Mouse (Mus musculus): ENCODE results near the gene Fto.

Fto gene

DNA sequence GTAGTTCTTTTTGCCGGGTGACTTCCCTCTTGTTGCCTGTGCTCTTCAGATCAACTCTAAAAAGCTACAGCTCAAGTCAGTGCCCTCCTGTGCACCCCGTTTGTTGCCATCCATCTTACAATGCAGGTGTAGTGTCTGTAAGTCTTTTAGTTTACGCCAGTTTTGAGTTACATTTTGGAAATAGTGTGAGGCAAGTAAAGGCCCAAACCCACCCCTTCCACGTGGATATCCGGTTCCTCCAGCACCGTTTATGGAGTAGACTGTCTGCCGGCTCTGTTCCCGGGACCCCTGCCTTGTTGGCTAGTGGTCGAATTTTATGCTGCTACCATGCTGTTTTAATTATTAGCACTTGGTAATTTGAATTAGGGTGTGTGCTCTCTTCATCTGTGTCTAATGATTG lies 46.2 kb downstream of the Fto start:
- DNase-seq: no peak

DNA sequence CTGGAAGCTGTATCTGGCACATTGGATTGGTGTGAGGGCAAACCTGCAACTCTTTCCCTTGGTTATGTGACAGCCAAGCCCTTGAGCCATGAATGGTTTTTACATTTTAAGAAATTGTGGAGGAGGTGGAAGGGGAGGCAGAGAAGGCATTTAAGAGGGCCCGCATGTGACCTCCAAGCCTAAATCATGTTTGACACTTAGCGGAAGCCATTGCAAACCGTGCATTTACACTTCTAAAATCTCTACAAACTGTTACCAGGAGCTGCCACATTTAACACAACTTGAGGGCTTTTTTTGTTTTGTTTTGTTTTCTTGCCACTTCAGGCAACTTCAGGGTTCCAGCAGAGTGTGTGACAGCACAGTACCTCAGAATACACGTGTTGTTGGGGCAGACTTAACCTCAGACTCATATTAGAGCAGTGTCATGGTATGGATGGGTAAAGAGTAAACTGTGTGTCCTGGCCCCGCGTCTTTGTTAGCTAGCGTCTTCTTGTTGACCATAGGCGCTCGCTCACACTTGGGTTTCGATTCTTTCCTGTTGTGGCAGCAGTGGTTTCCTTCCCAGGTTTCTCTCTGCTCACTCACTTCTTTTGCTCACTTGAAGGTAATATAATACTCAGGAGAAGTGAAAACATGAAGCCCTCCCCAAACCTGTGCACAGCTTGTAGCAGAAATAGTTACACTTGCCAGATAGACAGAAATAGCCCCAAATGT lies 47.5 kb downstream of the Fto start:
- no peak for DNase-seq

DNA sequence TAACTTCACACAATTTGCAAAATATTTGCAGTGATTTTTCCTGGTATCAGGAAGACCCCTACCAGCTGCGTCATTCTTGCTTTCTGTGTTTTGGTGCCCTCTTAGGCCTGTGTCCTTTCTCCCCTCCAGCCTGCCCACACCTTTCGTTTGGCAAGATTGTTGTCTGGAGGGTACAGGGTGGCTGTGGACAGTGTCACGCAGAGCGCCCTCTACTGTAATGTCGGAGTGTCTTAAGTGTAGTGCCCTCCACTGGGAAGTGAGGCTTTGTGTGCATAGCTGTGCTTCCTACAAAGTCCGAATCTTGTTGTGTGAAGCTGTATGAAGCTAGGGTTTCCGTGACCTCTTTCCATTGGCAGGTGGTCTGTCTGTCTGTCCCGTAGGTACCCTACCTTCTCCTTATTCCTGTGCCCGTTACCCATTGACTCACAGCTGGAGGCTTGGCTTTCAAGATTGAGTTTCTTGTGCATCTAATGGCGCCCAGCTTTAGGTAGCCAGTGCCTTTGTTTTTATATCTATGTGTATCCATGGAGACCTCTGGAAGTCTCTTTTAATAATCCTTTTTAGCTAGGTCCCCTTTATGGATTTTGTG lies 50.0 kb downstream of the Fto start:
- no peak for DNase-seq

DNA sequence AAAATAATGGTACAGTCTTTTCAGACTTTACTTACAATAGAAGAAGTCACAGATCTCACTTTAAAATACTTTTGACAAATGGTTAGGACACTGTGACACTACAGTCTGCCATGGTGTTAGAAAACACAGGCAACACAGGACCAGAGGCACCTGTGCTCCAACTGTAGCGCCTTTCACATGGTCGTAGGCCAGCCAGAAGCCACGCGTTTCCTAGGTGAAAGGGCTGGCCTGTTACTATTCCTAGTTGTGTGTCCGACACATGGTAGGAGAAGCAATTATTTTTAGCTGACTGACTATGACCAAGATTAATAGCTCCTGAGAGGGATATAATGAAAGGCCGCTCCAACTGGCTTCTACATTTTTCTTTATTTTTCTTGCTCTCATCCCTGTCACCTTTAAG lies 50.9 kb downstream of the Fto start:
- no peak for DNase-seq

DNA sequence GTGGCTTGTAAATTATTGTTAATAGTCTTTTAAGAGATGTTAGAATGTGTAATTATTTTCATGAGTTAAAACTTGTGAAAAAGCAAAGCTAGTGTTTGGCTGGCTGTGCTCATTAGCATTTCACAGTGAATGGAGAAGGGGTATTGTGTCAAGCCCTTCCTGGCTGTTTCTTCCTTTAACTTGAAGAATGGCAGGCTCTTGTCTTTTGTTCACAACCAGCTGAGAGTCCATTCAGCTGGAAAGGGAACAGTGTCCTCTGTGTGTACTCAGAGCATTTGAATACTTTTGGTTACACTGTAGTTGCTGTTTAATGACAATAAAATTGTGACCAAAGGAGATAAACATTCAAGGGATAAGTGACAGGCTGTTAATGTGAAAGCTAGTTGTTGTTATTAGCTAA lies 52.5 kb downstream of the Fto start:
- no peak for DNase-seq

DNA sequence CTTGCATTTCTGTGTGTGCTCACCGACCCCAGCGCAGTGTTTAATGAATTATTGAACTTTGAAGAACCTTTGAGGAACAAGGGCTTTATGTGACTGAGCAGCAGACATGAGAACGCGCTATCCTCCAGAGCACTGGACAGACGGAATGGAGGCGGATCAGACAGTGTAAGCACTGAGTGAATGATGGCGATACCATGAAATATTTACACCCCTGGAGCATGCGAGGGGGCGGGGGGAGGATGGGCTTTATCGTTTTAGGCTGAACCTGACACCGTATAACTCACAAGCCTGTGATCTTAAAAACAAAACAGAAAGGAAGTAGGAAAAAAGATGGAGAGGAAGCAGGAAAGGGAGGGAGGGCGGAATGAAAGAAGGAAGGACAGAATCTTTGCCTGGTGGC lies 57.6 kb downstream of the Fto start:
- DNase-seq: no peak

DNA sequence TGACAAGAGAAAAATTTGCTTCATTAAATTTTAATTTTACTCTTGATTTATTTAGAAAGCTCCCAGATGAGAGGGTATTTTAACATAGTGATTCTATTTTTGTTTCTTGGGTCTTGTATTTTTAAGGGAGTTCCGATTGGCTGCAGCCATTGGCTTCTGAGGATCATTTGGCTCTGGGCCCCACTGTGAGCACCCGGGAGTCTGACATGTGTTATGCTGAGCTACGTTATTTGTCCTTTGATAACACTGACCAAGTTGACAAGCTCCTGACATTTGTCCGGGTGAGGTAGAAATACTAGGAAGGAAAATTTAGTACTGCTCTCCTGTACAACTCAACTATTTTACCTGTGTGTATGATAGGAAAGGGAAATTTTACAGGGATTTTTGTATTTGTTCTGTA lies 58.7 kb downstream of the Fto start:
- DNase-seq: no peak

DNA sequence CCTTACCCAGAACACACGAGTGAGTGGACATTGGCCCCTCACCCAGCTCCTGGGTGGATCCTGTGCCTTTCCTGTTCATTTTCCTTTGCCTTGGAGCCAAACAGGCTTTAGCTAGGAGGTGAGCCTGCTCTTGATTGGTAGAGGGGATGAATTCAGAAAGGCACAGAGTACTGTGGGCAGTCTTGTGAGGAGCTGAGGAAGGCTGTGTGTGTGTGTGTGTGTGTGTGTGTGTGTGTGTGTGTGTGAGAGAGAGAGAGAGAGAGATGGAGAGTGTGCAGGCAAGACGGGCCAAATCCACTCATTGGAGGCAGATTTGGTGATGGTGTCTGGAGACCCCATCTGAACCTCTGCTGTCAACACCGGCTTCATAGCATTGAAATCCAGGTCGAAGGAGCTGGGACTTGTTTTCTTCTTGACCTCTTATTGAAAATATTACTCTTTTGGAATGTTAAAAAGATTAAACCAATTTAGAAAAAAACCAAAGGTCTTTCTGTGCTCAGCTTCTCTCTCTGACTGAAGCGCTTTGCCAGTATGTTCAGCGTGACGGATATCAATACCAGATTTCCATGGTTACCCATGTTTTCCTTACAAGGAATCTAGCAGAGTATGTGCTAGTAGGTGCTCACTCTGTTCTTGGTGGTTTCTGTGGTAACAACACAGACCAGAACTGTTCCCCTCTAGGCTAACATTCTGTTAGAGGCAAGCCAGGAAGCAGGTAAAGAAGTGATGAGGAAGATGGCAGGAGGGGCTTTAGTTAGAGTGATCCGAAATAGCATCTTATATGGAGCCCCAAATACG lies 59.7 kb downstream of the Fto start:
- DNase-seq: no peak

DNA sequence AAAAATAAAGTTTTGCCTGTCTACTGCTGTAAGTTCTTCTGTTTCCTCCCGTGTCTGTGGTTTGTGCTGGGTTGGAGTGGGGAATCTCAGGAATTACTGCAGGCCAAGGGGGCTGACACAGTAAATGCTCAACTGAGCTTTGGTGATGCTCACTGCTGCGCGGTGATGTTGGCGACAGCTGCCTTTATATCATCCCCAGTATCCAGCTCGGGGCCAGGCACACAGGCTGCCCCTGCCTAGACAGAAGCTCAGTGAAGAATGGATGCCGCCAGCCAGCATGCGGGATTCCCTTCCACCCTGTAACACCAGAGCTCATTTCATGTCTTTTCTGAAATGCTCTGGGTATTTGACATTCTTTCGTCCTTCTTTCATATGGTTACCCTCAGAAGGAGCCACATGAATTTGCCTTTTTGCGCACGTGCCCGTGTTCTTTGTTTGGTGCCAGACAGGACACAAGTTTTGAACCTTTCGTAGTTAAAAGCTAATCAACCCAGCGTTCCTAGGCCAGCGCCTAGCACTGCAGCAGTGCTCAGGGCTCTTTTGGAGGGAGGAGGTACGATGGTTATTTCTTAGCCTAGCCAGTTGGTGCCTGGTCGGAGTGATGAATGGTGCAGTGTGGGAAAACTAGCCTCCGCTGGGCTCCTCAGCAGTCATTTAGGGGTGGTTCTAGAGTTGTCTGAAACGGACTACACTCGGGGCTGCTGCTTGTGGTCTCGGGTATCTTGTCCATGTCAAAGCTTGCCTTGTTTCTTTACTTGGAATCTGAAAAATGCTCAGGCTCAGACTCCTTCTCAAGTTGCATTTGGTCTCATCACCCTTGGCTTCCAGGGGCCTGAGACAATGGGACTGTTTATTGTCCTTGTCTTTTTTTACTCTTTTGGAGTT lies 62.0 kb downstream of the Fto start:
- DNase-seq: no peak

DNA sequence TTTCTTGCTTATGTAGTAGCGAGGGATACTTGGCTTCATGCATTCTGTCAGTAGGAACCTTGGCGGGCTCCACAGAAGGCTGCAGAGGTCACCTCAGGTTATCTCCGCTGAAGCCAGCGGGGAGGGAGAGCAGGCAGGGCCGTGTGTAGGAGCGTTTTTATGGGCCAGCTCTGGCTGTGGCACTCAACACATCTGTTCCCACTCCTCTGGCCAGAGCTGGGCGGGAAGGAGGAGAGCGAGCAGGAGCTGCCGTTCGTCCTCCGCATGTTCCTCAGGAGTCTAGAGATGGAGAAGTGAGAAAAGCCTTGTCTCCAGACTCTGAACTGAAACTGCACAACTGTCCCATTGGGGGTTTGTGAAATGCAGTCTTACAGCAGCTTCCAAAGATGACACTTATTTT lies 63.5 kb downstream of the Fto start:
- peak; percentile 15 for DNase-seq

DNA sequence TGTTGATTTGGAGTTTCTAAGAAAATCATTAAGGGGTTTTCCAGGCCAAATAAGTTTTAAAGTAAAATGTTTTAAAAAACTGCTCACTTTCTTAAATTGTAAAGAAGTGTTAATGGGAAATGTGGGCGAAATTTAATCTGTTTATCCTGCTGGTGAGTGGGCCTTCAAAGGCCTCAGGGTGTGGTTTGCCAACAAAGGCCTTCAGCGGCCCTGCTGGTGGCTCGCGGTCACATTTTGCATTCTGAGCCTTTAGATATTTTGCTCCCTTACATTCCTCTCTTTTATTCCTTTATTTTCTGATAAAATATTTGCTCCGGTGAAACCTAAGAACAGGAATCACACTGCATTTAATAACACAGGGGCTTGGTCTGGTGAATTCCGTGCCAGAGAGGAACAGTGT lies 64.0 kb downstream of the Fto start:
- DNase-seq: no peak

DNA sequence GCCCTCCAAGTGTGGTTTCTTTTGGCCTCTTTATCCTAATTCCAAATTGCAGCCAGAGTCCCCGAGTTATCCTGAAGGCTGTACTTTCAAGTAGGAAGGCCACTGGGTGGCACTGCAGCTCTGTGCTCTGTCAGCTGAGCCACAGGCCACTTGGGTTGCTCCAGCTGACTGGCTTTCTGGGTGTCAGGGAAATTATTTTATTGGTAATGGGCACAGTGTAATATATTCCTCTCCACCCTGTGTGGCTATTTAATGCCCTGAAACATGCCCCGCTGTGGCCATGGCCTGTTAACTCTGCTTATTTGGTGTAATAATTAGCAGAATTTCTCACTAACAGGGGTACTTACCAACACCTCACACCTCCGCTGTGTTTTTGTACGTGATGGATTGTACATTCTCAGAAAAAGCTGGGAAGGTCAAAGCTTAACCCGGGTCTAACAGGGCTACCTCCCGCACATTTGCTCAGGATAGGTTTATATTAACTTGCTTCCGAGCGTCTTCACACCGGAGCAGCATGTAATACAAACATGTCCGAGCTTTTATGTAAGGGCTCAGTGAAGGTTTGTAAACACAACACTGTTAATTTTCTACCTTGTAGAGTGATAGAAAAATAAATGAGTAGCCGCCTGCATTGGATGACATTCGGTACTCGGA lies 65.6 kb downstream of the Fto start:
- peak; percentile 64 for DNase-seq

DNA sequence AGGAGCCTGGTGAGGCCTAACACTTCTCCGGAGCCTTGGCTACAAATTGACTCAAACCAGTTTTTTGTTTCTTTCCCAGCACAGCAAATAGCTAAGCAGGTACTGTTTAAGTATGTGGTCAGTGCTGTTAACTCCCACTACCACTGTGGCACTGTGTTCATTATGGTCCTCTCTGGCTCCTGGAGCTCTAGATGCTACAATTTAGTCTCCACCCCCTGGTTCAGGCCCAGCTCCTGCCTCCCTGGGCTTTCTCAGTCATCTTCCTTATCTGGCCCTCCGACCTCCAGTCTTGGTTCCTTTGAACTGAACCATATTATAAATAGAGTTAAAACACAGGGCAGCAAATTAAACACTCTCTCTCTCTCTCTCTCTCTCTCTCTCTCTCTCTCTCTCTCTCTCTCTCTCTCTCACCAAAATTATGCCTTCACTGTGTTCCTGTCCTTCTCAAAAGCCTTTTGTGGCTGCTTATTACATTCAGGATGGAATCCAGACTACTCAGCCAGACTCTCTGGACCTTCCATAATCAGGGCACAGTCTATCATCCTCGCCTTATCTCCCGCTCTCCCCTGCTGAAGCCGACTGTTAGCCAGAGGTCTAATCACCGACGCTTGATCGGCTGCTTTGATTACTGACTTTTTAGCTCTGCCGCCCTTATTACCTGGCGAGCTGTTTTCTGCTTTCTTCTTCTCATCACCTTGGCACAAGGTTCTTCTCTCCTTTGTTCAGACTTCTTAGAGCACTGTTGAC lies 67.6 kb downstream of the Fto start:
- no peak for DNase-seq

DNA sequence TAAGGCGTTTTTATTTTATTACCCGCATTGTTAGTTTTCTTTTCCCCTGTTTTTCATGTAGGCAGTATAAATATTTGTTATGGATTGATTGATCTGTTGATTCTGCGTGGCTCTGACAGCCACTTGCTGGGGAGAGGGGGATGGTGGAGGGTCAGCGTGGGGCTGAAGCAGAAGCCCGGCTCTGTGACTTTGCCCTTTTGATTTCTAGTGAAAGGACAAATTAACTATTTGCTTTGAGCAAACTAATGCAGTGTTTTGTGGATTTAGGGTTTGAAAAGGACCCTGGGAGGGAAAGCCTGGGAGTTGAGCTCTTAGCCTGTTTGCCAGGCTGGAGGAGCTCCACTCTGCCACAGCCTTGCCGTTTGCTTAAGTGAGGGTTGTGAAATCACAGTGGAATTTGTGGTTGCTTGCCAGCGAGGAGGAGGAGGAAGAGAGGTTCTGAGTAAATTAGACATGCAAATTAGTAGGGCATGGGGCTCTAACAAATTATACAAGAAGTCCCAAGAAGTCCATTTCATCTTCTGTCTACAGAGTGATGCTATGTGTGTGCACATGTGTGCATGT lies 68.3 kb downstream of the Fto start:
- no peak for DNase-seq

DNA sequence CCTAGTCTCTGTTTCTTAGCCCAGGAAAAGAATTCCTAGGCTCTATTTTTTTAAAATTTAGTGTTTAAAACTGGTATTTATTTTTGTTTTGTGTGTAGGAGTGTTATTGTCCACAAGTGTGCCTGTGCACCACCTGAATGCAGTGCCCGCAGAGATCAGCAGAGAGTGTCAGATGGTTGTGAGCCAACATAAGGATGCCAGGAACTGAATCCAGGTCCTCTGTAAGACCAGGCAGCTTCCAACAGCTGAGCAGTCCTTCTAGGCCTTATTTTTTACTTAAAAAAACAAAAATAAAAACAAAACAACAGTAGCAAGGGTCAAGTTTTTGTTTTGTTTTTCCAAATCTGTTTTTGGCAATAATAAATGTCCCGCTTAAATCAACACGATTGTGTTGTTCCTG lies 69.9 kb downstream of the Fto start:
- DNase-seq: no peak

DNA sequence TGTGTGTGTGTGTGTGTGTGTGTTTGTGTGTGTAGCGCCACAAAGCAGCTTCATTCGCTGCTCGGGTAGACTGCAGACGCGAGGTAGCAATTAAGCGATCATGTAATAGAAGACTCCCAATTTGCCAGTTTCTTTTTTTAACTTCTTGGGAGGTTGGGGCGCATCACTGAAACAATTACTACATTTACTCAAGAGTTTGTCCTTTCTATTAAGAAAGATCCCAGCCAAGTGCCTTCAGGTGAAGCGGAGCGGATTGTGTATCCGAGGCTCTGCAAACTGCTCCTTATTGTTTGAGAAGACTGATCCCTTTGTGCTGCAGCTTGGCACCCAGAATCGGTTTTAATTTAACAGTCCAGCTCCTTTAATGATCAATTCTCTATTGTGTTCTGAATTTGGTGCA lies 70.5 kb downstream of the Fto start:
- DNase-seq: no peak

DNA sequence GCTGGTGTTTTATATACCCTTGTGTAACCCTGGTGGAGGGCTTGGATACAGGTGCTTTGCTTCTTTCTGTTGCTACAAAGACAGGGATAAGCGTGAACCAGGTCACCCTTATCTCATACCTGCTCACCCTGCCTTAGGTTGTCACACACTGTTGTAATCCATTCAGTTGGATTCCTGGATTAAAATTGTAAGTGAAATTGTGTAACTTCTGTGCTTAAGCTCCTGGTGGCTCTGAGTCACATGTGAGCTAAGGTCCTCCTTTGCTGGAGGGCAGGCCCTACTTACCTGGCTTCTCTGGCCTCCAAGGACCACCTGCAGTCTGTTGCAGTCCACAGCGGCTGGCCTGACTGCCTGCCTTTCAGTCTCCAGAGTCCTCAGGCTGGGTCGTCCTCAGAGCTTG lies 71.1 kb downstream of the Fto start:
- no peak for DNase-seq

DNA sequence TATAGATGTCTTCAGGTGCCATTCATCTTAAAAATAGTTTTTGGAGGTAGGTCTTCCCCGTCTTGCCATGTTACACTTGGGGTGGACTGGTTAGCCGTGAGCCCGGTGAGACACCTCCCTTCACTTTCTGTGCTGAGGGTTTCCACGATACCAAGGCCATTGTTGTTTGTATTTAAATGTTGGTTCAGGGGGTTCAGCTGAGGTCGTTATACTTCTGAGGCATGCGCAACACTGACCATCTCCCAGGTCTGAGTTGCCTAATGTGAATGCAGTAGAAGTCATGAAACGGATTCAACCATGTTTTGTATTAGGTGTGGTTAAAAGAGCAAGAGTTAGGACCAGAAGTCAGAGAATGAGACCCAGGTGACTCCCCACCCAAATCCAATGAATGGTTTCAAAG lies 72.5 kb downstream of the Fto start:
- DNase-seq: no peak

DNA sequence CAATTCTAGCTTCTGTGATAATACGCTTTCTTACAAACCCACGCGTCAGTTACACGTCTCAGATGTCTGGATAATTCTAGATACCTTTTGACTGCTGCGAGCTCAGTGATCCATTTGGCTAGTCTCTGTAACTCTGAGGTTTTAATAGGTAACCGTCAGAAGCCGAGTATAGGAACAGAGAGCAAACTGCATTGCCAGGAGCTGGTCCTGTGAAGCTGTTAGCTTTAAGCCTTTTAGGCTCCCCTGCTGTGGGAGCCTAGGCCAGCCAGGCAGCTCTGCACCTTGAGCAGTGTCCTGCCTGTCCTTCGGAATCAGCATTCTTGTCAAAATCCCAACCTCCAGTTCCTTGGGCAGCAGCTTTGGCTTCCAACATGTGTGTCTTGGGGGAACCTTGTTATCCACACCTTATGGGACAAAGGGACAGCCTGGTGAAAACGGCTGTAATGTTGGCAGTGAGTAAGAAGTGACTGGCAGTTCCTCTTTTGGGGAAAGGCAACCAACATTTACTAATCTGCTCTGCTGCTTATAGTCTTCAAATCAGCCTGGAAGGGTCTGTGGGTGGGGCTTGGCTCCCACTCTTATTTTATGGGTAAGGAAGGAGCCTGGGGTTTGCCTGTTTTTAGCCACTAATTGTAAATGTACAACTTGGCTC lies 77.2 kb downstream of the Fto start:
- peak; percentile 20 for DNase-seq

DNA sequence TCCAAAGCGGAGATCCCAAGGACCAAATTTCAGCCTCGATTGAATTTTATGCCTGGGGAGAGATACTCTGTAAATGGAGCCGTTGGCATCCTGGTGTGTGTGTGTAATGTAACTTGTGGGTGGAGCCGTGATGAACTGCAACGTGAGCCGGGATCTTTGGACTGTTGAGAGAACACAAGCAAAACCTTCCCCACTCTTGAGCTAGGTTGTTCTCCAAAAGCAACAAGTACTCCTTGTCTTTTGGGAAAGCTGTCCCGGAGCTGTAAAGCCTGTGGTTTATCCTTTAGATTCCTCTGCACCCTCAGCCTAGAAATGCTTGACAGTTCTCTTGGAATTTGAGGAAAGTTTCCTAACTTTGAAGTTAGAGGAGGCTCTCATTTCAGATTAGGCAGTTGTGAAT lies 78.9 kb downstream of the Fto start:
- DNase-seq: no peak

Data from cerebellum, adult 11-12 months (tissue).